Mouse (Mus musculus): ENCODE measurements around the gene Clstn1. TPM values are rescaled to one million over a fixed set of nuclear protein-coding genes. Genes with fewer than 3 reads are reported as not detected.

The Clstn1 gene
- polyA plus RNA-seq, 1 experiment from 2014 or later, result 138 TPM

DNA sequence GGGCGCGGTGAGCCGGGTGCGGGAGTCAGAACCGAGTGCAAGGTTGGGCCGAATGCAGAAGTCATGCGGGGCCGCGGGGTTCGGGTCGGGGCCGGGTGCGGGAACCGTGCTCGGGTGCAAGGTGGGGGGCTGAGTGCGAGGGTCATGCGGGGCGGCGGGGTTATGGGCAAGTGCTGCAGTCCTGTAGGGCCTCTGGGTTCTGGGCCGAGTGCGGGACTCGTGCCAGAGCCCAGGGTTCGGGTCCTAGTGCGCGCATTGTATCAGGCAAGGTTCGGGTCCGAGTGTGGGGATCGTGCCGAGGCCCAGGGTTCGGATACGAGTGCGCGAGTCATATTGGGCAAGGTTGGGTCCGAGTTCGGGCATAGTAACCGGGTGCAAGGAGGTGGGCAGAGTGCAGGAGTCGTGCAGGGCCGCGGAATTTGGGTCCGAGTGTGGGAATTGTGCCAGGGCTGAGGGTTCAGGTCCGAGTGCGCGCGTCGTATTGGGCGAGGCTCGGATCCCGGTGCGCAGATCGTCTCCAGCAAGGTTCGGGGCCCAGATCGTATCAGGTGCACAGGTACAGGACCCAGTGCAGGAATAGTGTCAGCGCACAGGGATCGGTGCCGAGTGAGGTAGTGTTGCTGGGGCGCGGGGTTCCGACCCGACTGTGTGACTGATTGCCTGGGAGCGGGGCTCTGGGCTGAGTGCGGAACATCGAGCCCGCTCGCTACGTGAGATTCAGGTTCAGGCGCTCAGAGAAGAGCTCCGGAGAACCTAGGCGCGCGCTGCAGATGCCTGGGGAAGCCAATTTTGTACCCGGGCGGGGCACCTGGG, 721 bp downstream of the Clstn1 start:
- Histone ChIP-seq H3K4me3 (peak overlapping the region; percentile 93), H3K4me2 (replicated peaks) (peak overlapping the region; percentile 98), H3K4me1 (peaks cover 18% of the 10 kb centered on the region), H3K9me3 (replicated peaks) (no peaks in the 10 kb centered on the region), H3K27me3 (peaks cover 14% of the 10 kb centered on the region), H3K36me3 (no peaks in the 10 kb centered on the region), H3K9ac (peak overlapping the region; percentile 94), H3K27ac (peak overlapping the region; percentile 87)
- under 1% methylated on average over 71 of the region's 72 CpGs for WGBS
- peak; percentile 57 for ATAC-seq (ENCODE audit: low FRiP score)

DNA sequence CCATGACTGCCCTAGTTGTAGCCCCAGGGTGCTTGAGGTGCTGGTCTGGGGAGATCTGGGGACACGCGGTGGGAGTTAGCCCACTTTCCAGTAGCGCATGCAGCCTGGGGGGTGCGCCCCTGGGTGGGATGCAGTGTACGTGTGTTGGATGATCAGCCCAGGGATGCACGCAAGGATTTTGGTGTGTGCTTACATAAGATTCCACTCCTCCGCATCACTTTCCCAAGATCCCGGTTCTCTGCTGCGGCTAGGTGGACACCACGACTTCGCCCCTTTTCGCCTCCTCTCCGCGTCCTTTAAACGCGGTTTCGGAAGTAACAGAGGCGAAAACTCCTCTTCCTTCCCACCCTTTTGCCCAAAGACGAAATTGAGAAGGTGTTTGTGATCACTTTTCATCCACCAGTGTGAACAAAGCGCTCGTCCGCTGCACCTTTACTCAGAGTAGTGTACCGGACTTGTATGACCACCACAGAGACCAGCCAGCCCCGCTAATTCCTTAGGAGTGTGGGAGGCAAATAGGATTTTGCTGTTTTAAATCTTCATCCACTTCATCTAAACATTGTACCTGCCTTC, 1.4 kb downstream of the Clstn1 start:
- Histone ChIP-seq H3K4me2 (replicated peaks) (peak overlapping the region; percentile 98), H3K4me1 (peaks cover 22% of the 10 kb centered on the region), H3K36me3 (no peaks in the 10 kb centered on the region), H3K27ac (no peak overlapping the region), H3K9ac (peak overlapping the region; percentile 94), H3K27me3 (peaks cover 14% of the 10 kb centered on the region), H3K9me3 (replicated peaks) (no peaks in the 10 kb centered on the region), H3K4me3 (peak overlapping the region; percentile 93)
- ATAC-seq (ENCODE audit: low FRiP score), result peak; percentile 43; the same call in 1 of the 2 replicates
- 3% methylated on average over 24 of the region's 24 CpGs for WGBS

- Histone ChIP-seq H3K36me3 (no peaks in the 10 kb centered on the region), H3K4me3 (no peak overlapping the region), H3K9me3 (replicated peaks) (no peaks in the 10 kb centered on the region), H3K4me1 (peaks cover 41% of the 10 kb centered on the region), H3K4me2 (replicated peaks) (no peak overlapping the region), H3K27me3 (peaks cover 4% of the 10 kb centered on the region), H3K27ac (no peak overlapping the region), H3K9ac (no peak overlapping the region)
- 76% methylated on average over 1 of the region's 1 CpGs for WGBS
- ATAC-seq (ENCODE audit: low FRiP score), result no peak
Observed at GRCm38 (mm10) chr4:149590200-149590599, 3.9 kb downstream of the Clstn1 start.

GRCm38 (mm10) chr4:149591486-149591885, 5.2 kb downstream of the Clstn1 start:
- Histone ChIP-seq H3K27me3 (no peaks in the 10 kb centered on the region), H3K9ac (no peak overlapping the region), H3K36me3 (no peaks in the 10 kb centered on the region), H3K4me1 (peaks cover 40% of the 10 kb centered on the region), H3K4me3 (no peak overlapping the region), H3K9me3 (replicated peaks) (no peaks in the 10 kb centered on the region), H3K27ac (no peak overlapping the region), H3K4me2 (replicated peaks) (no peak overlapping the region)
- WGBS, result 92% methylated on average over 2 of the region's 2 CpGs
- ATAC-seq (ENCODE audit: low FRiP score), result no peak

- no peak overlapping the region for H3K4me2 ChIP-seq (replicated peaks)
- no peaks in the 10 kb centered on the region for H3K36me3 ChIP-seq
- no peak overlapping the region for H3K4me3 ChIP-seq
- ATAC-seq (ENCODE audit: low FRiP score), result no peak
- H3K4me1 ChIP-seq, result peaks cover 25% of the 10 kb centered on the region
- 77% methylated on average over 9 of the region's 9 CpGs for WGBS
- H3K27me3 ChIP-seq, result no peaks in the 10 kb centered on the region
- no peak overlapping the region for H3K9ac ChIP-seq
- H3K9me3 ChIP-seq (replicated peaks), result no peaks in the 10 kb centered on the region
- H3K27ac ChIP-seq, result peak overlapping the region; percentile 40; the same call in 1 of the 2 replicates
Observed at GRCm38 (mm10) chr4:149594913-149595581, 8.8 kb downstream of the Clstn1 start.

DNA sequence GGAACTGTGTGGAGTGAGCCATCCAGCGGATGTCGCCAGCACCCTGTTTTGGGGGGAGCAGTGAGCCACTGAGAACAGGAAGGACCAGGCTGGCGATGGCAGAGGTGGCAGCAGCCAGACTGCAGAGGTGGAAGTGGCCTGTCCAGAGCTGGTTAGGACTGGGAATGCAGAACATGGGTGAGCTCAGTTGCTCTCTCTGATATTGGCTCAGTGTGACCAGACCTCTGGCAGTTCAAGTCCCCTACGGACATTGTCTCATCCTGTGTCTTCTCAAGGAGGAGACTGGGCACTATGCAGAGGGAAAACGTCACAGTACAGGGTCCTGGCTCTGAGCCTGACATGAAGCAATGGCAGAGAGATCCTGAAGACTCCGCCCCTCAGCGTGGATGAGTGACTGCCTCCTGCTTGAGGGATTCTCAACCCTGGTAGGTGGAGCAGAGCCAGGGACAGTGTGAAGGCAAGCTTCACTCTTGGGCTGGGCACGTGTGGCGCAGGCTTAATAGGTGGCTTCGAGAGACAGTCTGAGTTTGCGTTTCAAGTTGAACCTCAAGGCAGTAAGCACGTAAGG, 11.5 kb downstream of the Clstn1 start:
- Histone ChIP-seq H3K4me1 (peaks cover 36% of the 10 kb centered on the region), H3K4me3 (no peak overlapping the region), H3K9me3 (replicated peaks) (no peaks in the 10 kb centered on the region), H3K27ac (no peak overlapping the region), H3K4me2 (replicated peaks) (no peak overlapping the region), H3K27me3 (no peaks in the 10 kb centered on the region), H3K9ac (no peak overlapping the region), H3K36me3 (no peaks in the 10 kb centered on the region)
- no peak for ATAC-seq (ENCODE audit: low FRiP score)
- WGBS, result 73% methylated on average over 12 of the region's 12 CpGs

GRCm38 (mm10) chr4:149599549-149599948, 13.3 kb downstream of the Clstn1 start:
- no peaks in the 10 kb centered on the region for H3K27me3 ChIP-seq
- no peak overlapping the region for H3K27ac ChIP-seq
- H3K4me3 ChIP-seq, result no peak overlapping the region
- no peak overlapping the region for H3K9ac ChIP-seq
- no peak for ATAC-seq (ENCODE audit: low FRiP score)
- 95% methylated on average over 6 of the region's 6 CpGs for WGBS
- H3K4me2 ChIP-seq (replicated peaks), result no peak overlapping the region
- peaks cover 24% of the 10 kb centered on the region for H3K4me1 ChIP-seq
- H3K9me3 ChIP-seq (replicated peaks), result 0 out of 2 replicates have a peak, but pooled peaks cover 3% of the 10 kb centered on the region
- no peaks in the 10 kb centered on the region for H3K36me3 ChIP-seq

GRCm38 (mm10) chr4:149600130-149600529, 13.9 kb downstream of the Clstn1 start:
- Histone ChIP-seq H3K9me3 (replicated peaks) (0 out of 2 replicates have a peak, but pooled peaks cover 4% of the 10 kb centered on the region), H3K36me3 (no peaks in the 10 kb centered on the region), H3K27ac (no peak overlapping the region), H3K4me3 (no peak overlapping the region), H3K9ac (no peak overlapping the region), H3K4me1 (peaks cover 18% of the 10 kb centered on the region), H3K27me3 (no peaks in the 10 kb centered on the region), H3K4me2 (replicated peaks) (no peak overlapping the region)
- WGBS, result 87% methylated on average over 4 of the region's 4 CpGs
- ATAC-seq (ENCODE audit: low FRiP score), result no peak

DNA sequence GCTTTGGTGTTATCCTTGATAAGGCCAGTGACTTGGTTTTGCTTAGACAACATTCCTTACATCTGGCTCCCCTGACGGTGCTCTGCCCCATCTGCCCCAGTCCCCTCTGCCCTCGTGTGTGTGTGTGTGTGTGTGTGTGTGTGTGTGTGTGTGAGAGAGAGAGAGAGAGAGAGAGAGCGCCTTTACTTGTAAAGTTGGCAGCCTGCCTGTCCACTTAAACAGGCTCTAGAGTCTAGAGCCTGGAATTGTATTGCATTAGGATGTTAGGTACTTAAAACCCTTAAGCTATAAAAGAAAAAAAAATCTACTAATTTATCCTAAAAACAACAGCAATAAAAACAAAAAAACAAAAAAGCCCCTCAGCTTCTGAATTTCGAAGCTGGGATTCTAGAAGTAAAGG, 15.2 kb downstream of the Clstn1 start:
- no peak for ATAC-seq (ENCODE audit: low FRiP score)
- no peaks in the 10 kb centered on the region for H3K36me3 ChIP-seq

DNA sequence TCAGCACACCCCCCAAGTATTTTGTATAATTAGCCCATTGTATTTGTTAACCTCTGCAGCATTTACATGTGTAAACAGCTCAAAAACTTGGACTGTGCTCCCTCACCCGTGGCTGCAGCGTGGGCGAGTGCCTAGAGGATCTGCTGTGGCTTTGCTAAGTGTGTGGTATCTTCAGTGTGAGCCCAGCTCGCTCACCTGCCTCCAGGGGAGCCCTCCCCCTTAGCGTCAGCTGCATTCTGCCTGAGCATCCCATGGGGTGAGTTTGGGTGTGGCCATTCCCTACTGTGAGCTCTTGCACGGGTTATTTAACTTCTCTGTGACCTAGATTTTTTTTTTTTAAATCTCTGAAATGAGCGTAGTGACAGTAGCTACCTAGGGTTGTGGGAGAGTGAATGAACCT, 16.0 kb downstream of the Clstn1 start:
- H3K36me3 ChIP-seq, result no peaks in the 10 kb centered on the region
- 51% methylated on average over 7 of the region's 7 CpGs for WGBS
- no peak overlapping the region for H3K4me3 ChIP-seq
- no peak overlapping the region for H3K9ac ChIP-seq
- H3K9me3 ChIP-seq (replicated peaks), result 0 out of 2 replicates have a peak, but pooled peaks cover 4% of the 10 kb centered on the region
- no peak overlapping the region for H3K4me2 ChIP-seq (replicated peaks)
- no peak overlapping the region for H3K27ac ChIP-seq
- H3K4me1 ChIP-seq, result peaks cover 35% of the 10 kb centered on the region
- ATAC-seq (ENCODE audit: low FRiP score), result no peak
- H3K27me3 ChIP-seq, result no peaks in the 10 kb centered on the region

More for the DNA sequence above, 15.2 kb downstream of the Clstn1 start:
- no peak overlapping the region; the same call in 1 of the 2 replicates for H3K27ac ChIP-seq
- 0 out of 2 replicates have a peak, but pooled peaks cover 4% of the 10 kb centered on the region for H3K9me3 ChIP-seq (replicated peaks)
- H3K4me1 ChIP-seq, result peaks cover 27% of the 10 kb centered on the region
- no peak overlapping the region for H3K4me2 ChIP-seq (replicated peaks)
- 49% methylated on average over 4 of the region's 4 CpGs for WGBS
- no peaks in the 10 kb centered on the region for H3K27me3 ChIP-seq
- H3K4me3 ChIP-seq, result no peak overlapping the region
- H3K9ac ChIP-seq, result no peak overlapping the region

DNA sequence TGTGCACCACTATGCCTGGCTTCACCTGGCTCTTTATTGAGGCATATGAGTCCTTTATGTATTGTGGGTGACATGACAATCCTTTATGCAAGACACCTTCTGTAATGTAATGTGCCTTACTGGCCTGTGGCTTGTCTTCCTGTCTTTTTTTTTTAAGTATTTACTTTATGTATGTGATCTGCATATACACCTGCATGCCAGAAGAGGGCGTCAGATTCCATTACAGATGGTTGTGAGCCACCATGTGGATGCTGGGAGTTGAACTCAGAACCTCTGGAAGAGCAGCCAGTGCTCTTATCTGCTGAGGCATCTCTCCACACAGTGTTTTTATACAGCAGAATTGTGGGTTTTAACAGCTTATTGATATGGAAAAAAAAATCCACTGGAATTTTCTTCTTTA, 17.6 kb downstream of the Clstn1 start:
- Histone ChIP-seq H3K4me2 (replicated peaks) (no peak overlapping the region), H3K27me3 (no peaks in the 10 kb centered on the region), H3K27ac (no peak overlapping the region), H3K4me1 (peaks cover 49% of the 10 kb centered on the region), H3K9me3 (replicated peaks) (0 out of 2 replicates have a peak, but pooled peaks cover 4% of the 10 kb centered on the region), H3K9ac (no peak overlapping the region), H3K36me3 (no peaks in the 10 kb centered on the region), H3K4me3 (no peak overlapping the region)
- 69% methylated on average over 1 of the region's 1 CpGs for WGBS
- ATAC-seq (ENCODE audit: low FRiP score), result no peak

GRCm38 (mm10) chr4:149604518-149604917, 18.2 kb downstream of the Clstn1 start:
- H3K27ac ChIP-seq, result no peak overlapping the region
- 72% methylated on average over 3 of the region's 3 CpGs for WGBS
- no peaks in the 10 kb centered on the region for H3K27me3 ChIP-seq
- H3K4me2 ChIP-seq (replicated peaks), result no peak overlapping the region
- no peak for ATAC-seq (ENCODE audit: low FRiP score)
- peaks cover 55% of the 10 kb centered on the region for H3K4me1 ChIP-seq
- H3K9ac ChIP-seq, result no peak overlapping the region
- no peaks in the 10 kb centered on the region for H3K36me3 ChIP-seq
- 0 out of 2 replicates have a peak, but pooled peaks cover 4% of the 10 kb centered on the region for H3K9me3 ChIP-seq (replicated peaks)
- H3K4me3 ChIP-seq, result no peak overlapping the region

Measured in hindbrain, embryonic 12.5 days (tissue).